Mouse (Mus musculus): ENCODE data around the gene Gm17349.

Gm17349 gene

DNA sequence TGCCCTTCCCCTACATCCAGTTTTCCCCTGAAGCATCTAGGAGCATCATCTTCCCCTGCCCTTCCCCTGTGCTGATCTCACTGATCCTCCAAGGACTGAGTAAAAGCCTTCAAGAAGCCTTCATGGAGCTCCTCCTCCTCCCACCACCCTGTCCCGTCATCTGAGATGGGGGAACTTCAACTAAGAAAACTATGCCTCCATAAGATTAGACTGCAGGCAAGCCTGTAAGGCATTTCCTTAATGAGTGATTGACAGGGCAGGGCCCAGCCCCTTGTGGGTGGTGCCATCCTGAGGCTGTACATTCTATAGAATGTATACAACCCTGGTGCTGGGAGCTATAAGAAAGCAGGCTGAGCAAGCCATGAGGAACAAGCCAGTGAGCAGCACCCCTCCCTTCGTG is 46.9 kb downstream of the Gm17349 start:
- no peak for DNase-seq

DNA sequence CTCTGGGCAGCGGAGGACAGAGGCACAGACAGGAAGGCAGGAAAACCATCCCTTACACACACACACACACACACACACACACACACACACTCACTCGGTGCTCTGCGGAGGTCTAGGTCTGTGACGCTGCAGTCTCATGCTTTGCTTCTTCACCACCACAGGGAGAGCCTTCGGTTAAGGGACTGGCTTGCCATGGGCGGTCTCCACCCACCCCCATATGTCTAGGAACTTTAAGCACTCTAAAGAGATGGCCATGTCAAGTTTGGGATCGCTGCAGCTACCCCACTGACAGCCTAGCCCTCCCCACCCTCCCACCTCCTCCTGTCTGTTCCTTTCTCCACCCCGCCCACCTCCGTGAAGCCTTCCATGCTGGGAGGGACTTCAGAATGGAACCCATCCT is 49.3 kb downstream of the Gm17349 start:
- DNase-seq, result no peak

DNA sequence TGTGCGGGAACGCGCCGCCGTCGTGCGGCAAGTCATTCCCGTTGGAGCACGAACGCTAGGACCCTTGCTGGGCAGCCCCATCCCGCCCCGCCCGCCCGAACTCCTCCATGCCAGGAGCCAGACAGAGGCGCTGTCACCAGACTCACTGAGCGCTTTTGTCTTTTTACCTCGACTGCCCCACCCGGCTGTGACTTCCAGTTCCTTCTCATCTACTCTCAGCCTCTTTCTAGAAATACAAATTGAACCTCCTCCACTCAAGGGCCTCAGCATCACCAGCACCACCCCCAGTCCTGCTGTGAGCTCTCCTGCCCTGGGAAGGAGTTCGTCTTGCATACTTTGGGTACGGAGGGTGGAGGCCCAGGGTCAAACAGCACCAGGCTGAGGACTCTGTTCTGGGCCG is 51.4 kb downstream of the Gm17349 start:
- no peak for DNase-seq

DNA sequence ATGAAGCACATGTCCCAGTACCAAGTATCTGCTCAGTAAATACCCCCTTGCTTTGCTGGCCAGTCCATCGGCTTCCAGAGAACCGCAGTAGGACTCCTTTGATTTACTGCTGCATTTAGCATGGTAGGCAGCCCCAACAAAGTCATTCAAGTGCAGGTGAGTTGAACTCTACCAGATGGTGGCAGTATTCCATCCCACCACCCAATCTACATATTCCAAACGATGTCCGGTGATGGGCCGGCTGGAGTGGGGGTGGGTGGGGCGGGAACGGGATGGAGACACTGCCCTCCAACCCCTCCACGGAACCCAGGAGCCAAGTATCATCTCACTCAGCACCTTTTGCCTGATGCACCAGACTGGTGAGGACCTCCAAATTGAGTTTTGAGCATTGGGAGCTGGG is 52.0 kb downstream of the Gm17349 start:
- peak in 1 of 2 experiments; percentile 51 for DNase-seq
